Mouse (Mus musculus): ENCODE measurements around the gene Rnf126.
A peak's percentile ranks its signal among the peaks of the same experiment; 100 is the strongest.

The Rnf126 gene

DNA sequence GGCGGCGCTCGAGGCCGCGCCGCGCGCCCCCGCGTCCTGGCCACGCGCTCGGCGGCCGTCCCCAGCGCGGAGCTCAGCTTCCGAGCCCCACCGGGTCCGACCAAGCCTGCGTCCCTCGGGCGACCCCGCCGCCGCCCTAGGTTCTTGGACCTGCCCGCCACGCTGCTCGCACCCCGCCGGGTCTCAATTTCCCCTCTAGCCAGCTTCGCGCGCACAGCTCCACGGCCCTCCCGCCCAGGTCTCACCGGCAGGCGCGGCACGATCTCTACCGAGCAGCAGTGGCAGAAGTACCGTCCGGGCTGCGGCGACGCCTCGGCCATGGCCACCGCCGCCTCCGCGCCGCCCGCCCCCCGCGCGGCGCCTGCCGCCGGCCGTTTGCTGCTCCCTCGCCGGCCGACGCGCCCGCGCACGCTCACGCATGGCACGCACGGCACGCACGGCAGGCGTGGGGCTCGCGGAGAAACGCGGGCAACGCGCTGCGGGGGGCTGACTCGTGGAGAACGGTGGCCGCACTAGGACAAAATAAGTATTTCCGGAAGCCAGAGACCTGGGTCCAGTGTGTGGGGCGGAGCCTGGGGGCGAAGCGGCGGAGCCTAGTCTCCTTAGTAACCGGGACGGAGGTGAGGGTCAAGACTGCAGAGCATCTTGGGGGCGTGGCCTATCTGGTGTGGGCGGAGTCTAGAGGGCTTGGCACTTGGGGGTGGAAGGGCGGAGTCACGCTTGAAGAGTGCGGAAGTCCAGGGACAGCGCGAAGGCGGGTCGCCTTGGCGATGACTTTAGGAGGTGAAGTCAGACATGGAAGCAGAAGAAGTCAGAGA is at the start of gene Rnf126:
TSS of gene Rnf126 (minus strand) at position 445 of the 818 bp plus-strand sequence.
- peak; percentile 100 for DNase-seq (ENCODE audit: inconsistent age in 2 of 2, low spot score in 1 of 2)

DNA sequence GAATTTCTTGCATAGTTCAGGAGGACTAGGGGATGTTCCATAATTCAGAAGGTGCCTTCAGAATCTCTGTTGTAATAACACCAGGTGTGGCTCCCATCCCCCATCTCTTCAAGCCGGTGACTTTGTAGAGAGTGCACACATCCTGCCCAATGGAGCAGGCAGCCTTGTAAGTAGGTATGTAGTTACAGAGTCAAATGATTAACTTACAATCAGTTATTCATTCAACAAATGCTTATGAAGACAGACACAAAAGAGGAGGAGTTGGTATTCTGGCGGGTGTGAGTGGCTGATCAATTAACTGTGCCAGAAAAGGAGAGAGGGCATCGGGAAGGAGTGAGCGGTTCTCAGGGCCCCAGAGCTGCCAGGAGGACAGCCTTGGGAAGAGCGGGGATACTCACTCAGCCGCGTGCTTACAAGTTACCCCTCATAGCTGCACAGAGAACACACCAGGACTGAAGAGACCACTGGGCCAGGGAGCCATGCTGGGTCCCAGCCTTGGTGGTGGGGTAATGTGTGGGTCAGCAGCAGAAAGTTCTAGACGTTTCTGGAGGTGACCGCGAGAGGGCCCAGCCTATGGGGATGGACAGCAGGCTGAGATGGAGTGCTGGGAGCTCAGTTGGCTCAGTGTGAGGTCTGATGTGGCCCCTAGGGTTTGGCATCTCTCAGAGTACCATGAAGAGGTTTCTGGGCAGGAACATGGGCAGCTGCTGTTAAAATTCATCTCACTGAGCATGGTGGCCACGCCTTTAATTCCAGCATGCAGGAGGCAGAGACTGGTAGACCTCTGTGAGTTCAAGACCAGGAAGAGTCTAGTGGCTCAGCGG is 49.1 kb upstream of the Rnf126 start:
- no peak for DNase-seq (ENCODE audit: inconsistent age in 2 of 2, low spot score in 1 of 2)

DNA sequence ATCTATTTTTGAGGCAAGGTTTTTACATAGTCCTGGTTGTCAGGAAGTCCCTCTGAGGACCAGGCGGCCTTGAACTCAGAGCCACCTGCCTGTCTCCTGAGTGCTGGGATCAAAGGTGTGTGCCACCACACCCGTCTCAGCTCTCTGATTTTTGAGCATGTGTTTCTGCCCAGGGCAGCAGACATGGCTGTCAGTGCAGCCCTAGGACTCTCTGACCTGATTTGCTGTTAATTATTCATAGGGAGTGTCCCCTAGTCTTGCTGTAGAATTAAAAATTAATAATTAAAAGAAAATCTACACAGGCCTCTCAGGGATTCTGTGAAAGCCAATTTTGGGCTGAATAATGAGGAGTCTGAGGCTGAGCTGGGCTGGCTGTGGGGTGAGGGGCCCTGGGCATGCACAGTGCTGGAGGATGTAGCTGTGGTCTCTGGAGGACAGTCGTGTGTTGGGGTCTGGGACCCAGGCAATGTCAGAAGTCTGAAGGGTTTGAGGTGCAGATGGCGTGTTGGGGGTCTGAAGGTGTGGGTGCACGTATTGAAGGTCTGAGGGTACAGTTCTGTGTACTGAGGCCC is 47.6 kb upstream of the Rnf126 start:
- DNase-seq (ENCODE audit: inconsistent age in 2 of 2, low spot score in 1 of 2) = no peak

DNA sequence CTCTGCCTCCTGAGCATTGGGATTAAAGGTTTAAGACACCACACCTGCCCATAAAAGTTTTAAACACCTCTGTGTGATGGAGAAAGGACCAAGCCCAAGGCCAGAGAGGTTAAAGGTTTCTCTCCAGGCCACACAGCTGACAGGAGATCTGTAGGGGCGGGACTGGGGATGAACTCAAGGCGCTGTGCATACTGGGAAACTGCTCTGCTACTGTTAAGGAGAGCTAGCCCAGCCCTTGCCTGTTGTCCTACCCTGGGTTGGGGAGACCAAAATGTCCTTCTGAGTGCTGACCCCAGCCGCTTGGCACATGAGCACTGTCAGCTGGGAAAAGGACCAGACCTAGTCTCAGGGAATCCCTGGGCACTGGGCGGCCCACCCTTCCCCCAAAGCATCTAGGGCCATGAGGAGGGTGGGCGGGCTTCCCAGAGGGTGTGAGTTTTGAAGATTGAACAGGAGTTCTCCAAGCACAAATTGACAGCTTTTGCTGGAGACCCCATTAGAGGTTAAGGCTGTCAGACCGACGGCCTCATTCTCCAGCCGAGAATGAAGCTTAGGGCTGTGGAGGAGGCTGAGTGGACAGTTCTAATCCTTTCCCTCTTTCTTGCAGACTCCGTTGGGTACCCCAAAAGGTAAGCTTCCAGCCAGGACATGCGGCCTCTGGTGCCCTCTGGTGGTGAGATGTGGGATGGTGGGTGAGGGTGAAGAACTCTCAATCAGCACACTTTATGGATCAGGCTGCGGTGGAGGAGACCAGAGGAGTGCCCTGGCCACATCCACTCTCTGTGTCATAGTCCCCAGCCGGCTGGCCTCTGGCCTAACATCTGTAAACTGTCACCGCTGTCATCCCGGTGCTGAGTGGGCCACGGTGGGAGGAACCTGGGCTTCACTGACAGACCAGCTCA is 45.2 kb upstream of the Rnf126 start:
- DNase-seq (ENCODE audit: inconsistent age in 2 of 2, low spot score in 1 of 2) = peak; percentile 85 to 96

DNA sequence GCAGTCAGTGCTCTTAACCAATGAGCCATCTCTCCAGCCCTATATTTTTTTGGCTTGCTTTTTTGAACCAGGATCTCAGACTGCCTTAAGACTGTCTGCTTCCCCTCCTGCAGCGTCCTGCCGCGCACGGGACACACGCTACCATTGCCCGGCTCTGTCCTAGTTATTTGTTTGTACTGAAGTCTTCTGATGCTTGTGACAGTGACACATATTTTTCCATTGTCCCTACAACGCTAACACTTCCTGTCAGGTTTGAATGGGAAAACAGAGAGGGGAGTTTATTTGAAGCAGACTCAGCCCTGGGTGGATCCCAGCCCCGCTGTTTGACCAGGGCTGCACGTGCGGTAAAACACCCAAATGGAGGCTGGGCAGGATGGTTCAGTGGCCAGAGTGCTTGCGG is 42.0 kb upstream of the Rnf126 start:
- peak in 1 of 2 experiments; percentile 51 for DNase-seq (ENCODE audit: inconsistent age in 2 of 2, low spot score in 1 of 2)

DNA sequence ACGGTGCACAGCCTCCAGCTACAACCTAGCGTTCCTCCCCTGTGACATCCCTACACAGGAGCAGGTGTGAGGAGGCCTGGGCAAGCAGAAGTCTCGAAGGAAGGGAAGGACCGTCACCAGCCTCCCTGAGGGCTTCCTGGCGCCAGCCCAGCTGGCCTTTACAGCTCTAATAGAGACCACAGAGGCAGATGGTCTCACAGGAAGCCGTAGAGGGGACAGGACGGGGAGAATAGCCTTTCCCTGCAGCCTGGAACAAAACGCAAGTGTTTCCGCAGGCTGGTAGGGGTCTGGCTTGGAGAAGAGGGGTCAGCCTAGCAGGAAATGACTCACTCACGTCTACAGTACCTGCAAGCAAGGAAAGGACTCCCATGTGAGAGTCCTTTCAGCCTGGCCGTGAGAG is 41.1 kb upstream of the Rnf126 start:
- DNase-seq (ENCODE audit: inconsistent age in 2 of 2, low spot score in 1 of 2) = peak in 1 of 2 experiments; percentile 70

DNA sequence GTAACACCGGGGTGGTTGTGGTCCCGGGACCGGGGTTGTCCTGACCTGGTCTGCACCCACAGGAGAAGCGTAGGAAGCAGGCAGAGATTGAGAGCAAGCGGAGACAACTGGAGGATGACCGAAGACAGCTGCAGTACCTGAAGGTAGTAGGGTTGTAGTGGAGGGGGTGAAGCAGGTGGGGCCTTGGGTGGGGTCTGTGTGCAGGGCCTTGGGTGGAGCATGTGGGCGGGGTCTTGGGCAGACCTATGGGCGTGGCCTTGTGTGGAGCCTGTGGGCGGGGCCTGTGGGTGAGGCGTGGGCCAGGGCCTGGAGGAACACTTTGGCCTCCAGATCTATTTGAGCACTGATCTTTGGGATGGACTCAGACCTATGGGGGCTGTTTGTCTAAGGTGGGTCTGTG is 40.2 kb upstream of the Rnf126 start:
- DNase-seq (ENCODE audit: inconsistent age in 2 of 2, low spot score in 1 of 2) = peak in 1 of 2 experiments; percentile 46

DNA sequence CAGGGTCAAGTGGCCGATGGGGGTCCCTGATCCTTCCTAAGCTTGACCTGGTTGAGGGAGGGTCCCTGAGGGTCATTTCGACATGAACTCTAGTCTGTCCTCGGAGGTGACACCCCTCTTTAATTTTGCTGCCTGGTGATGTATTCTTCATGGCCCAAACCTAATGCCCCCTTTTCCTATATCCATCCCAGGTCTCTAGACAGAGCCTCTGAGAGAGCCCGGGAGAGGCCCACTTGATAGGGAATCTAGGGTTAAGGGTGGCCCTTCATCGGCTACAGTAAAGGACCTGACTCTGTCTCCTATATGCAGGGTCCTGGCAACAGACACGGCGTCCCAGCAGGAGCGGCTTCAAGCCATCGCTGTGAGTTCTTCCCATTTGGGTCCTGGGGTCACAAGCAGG is 39.6 kb upstream of the Rnf126 start:
- DNase-seq (ENCODE audit: inconsistent age in 2 of 2, low spot score in 1 of 2) = no peak

DNA sequence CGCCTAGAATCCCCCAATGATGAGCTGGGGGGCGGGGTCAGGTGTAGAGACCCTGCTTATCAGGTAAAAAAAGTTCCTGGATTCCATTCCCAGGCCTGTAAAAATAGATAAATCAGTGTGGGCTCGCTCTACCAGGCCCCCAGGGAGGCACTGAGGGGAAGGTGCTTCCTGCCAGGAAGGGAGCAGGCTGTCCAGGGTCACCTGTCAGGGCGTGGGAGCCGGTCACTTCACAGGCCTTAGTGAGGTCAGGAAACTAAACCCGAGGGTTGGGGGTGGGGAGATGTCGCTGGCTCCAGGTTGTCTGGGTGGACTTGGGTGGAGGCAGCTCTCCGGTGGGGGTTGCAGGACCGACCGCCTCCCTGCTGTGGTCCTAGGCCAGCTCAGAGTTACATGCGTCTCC is 38.9 kb upstream of the Rnf126 start:
- peak; percentile 76 to 80 for DNase-seq (ENCODE audit: inconsistent age in 2 of 2, low spot score in 1 of 2)

DNA sequence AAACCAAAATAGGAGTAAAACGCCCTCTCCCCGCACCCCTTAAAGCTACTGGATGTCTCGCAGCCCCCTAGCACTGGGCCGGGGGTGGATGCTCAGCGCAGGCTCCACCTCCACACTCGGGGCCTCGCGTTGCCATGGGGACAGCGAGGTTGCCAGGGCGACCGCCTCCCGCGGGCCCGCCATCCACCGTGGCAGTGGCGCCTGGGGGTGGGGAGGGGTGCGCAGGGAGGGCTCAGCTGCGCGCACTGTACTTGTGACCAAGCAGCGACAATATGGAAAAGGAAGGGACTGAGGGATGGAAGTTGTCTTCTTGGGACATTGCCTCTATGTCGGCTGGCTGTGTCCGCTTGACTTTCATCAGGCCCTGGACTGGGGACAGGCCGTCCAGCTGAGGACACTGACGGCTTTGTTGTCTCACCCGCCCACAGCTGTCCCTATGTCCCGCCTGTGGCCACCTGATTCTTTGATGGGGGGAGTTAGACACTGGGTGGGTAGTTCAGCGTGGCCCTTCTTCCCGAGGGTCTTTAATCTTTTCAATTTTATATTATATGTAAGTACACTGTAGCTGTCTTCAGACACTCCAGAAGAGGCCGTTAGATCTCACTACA is 37.1 kb upstream of the Rnf126 start:
- peak; percentile 64 to 74 for DNase-seq (ENCODE audit: inconsistent age in 2 of 2, low spot score in 1 of 2)

DNA sequence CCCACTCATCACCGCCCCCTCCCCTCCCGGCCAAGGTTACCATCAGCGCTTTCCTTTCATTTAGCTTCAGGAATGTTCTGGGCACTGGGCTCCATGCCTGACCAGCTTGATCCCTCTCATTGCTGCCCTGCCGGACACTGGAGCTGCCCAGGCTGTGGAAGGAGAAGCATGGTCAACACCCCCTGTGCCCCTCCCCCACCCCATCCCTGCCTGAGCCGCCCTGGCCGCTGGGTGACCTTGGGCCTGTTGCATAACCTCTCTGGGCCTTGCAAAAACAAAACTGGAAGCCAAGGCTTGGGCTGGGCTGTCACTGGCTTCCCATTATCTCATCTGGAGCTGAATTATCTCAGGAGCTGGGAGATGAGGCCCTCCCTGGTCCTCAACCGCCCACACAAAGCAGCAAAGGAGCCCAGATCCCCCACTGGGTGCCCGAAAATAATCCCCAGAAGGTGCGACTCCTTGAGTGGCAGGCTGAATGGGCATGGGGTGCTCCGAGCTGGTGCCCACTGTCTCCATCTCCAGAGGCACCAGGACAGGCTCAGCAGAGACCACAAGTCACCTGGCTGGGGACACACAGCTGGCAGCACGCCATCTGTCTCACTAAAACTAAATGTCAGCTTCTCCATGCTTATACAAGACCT is 35.7 kb upstream of the Rnf126 start:
- peak; percentile 91 to 96 for DNase-seq (ENCODE audit: inconsistent age in 2 of 2, low spot score in 1 of 2)

DNA sequence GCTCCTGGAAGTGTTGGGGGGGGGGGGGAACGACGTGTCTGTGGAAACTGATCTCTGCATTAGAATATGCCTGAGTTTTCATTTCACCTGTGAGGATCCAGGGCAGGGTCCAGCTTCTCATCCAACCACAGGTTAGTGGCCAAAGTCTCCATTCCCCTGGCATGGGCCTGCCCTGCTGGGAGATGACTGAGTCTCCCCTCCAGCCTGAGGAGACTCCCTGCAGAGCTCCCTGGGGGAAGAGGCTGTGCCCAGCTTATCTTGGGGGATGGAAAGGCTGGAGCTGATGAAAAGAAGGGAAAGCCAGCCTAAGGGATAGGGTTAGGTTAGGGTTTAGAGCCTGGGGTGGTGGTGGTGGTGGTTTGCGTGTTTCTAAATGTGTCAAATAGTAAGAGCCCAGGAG is 35.1 kb upstream of the Rnf126 start:
- no peak for DNase-seq (ENCODE audit: inconsistent age in 2 of 2, low spot score in 1 of 2)

DNA sequence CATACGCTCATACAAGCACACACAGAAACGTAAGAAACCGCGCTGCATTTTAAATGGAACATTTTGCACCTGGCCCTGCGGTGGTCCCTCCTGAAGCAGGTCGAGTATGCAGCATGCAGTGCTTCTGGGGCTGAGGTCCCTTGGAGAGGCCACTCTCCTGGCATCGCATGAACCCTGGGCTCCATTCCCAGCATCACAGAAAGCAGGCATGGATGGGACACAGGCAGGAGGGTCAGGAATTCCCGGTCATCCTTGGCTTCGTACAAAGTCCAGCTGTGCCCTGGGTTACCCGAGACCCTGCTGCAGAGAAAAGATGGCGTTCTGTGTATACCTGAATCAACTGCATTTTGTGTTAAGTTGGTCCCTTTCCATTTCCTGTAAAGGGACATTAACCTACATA is 33.8 kb upstream of the Rnf126 start:
- DNase-seq (ENCODE audit: inconsistent age in 2 of 2, low spot score in 1 of 2) = no peak

DNA sequence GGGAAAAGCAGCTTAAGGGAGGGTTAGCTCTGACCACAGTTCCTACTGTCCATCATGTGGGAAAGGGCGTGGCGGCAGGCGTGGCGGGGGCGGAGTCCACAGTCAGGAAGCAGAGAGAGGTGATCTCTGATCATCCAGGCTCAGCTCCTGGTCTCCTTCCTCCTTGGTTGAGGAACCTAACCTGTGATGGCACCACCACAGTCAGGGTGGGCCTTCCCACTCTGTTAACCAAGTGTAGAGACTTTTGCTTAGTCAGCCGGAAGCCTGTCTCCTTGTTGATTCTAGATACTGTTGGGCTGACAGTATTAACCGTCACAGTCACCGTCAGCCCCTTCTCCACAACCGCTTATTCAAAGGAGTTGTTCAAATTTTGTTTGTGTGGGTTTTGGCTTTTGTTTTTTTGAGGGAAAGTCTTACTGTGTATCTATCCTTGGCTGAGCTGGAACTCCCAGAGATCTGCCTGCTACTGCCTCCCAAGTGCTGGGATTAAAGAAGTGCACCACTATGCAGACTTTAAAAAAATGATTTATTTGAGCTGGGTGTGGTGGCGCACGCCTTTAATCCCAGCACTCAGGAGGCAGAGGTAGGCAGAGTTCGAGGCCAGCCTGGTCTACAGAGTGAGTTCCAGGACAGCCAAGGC is 31.7 kb upstream of the Rnf126 start:
- no peak for DNase-seq (ENCODE audit: inconsistent age in 2 of 2, low spot score in 1 of 2)

DNA sequence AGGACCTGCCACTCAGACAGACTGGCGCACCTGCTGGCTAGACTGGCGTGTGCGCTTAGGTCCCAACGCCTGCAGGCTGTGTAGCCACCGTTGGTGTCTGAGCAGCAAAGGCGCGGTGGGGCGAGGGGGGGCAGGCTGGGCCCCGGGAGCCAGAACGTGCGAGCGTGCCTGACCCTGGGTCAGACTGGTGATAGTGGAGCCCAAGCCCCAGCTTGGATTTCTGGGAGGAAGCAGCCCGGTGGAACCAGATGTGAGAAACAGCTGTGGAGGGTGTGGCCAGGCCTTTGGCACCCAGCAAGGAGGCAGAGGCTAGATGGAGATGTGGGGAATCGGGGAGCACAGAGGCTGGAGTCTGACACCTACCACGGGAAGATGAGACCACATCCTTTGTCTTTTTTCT is 30.6 kb upstream of the Rnf126 start:
- DNase-seq (ENCODE audit: inconsistent age in 2 of 2, low spot score in 1 of 2) = peak in 1 of 2 experiments; percentile 51

DNA sequence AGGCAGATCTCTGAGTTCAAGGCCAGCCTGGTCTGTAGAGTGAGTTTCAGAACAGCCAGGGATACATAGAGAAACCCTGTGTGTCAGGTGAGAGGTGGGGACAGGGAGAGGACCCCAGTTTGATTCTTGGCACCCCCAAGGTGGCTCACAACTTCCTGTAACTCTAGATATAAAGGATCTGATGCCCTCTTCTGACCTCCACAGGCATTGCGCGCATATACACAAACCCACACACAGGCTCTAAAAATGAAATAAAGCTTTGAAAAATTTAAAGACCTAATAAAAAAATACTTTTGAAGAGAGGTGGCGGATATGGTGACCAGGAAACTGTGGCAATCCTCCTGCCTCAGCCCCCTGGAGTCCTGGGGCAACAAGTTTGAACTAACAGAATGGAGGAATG is 29.2 kb upstream of the Rnf126 start:
- DNase-seq (ENCODE audit: inconsistent age in 2 of 2, low spot score in 1 of 2) = no peak

DNA sequence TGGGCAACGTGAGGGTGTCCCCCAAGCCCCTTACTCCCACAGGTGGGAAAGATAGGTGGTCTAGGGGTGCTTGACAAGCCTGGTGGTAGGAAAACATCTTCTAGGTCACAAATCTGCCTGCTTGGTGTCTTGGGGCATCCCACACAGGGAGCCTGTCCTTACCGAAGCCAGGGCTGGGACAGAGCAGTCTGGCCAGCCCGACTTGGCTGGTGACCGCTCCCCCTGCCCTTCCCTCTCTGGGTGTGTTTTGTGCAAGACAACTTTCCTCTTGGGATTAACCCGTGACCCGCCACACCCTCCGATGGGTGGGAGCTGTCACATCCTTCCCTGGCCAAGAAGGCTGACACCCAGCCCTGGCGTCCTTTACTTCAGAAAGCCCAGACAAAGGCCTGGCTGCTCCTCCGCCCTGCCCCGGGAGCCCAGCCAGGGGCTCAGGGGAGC is 27.8 kb upstream of the Rnf126 start:
- DNase-seq (ENCODE audit: inconsistent age in 2 of 2, low spot score in 1 of 2) = peak; percentile 80 to 87

DNA sequence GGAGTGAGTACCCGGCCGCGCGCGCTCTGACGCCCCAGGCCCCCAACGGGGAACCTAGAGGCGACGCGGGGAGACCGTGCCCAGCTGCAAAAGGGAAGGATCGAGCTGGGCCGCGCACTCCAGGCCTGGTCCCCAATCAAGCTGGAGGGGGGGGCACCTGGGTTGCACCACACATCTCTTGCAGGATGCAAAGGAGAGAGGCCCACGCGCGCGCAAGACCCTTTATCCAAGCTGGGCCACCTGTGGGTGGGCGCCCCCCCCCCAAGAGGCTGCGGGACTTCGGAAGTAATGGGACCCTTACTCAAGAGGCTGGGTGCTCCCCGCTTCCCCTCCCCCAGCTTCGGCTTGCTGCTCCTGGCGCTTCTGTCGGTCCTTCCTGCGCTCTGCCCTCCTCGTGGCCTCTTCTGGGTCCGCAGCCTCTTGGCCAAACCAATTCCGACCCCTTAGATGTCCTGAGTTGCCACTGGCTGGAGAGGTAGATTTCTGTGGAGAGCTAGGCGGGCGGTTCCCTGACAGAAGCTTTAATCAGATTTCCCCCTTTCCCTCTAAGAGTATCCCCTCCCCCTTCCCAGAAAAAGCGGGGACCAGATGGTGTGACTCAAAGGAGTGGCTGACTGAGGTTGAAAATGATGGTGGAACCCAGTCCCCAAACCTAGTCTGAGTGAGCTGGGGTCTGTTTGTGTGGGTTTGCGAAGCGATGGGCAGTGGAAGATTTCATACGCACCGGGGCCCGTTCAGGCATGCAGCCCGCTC is 27.2 kb upstream of the Rnf126 start:
- DNase-seq (ENCODE audit: inconsistent age in 2 of 2, low spot score in 1 of 2) = peak in 1 of 2 experiments; percentile 80
